Mouse (Mus musculus): Measurements from ENCODE around the gene Lman2. TPM values are rescaled to one million over a fixed set of nuclear protein-coding genes. Genes with fewer than 3 reads are reported as not detected.

Gene Lman2
- polyA plus RNA-seq, 1 experiment from 2014 or later, result 106 TPM

DNA sequence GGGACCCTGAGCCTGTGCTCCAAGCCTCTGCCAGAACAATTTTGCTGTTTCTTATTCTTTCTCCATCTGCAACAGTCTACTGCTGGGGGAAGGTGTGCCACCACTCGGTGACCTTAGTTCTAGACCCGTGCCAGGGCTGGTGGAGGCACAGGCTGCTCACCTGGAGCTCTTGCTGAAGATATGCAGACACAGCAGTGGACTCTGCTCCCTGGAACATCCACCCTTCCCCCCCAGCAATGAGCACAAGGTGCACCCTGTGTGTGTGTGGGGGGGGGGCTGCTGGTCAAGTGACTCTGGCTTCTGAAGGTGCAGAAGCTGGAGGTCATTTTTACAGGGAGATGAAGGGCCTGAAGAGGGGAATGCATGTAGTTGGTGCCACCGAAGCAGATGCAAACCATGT, 28.1 kb upstream of the Lman2 start:
- H3K4me3 ChIP-seq (ENCODE audit: low read depth, low read length), result no peak overlapping the region
- H3K36me3 ChIP-seq (ENCODE audit: insufficient read depth), result no peaks in the 10 kb centered on the region
- ATAC-seq (ENCODE audit: insufficient read depth), result no peak
- no peak overlapping the region for H3K9ac ChIP-seq
- no peaks in the 10 kb centered on the region for H3K4me1 ChIP-seq (ENCODE audit: insufficient read depth)
- 70% methylated on average over 3 of the region's 3 CpGs for WGBS
- no peak overlapping the region for H3K27ac ChIP-seq (ENCODE audit: low read depth)
- no peak overlapping the region for H3K4me2 ChIP-seq
- TF ChIP-seq CTCF (IDR thresholded peaks at IDR 0.05; ENCODE audit: low read depth), result no peak
- DNase-seq, result no peak
- no peaks in the 10 kb centered on the region for H3K9me3 ChIP-seq (ENCODE audit: low read depth, low read length)
- H3K27me3 ChIP-seq (ENCODE audit: insufficient read depth, low read length), result 0 out of 2 replicates have a peak, but pooled peaks cover 2% of the 10 kb centered on the region

DNA sequence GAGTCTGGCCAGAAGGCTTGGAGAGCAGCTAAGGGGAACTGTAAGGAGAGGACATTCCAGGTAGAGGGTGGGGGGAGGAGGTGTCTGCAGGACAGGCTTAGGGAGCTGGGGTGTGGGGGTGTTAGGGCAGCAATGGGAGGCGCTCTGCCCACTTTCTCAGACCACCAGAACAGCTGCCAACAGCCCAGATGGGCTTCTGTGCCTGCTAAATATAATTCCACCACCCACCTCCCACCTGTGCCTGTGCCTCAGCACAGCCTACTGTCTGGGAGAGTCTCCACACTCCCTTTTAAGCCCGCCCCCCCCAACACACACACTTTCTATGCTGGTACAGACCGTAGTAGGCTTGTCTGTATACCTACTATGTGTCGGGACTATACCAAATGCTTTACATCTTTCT, 19.2 kb upstream of the Lman2 start:
- Histone ChIP-seq H3K9ac (no peak overlapping the region), H3K4me1 (ENCODE audit: insufficient read depth) (no peaks in the 10 kb centered on the region), H3K9me3 (ENCODE audit: low read depth, low read length) (no peaks in the 10 kb centered on the region), H3K4me3 (ENCODE audit: low read depth, low read length) (no peak overlapping the region), H3K36me3 (ENCODE audit: insufficient read depth) (no peaks in the 10 kb centered on the region), H3K4me2 (no peak overlapping the region), H3K27me3 (ENCODE audit: insufficient read depth, low read length) (peaks cover 36% of the 10 kb centered on the region), H3K27ac (ENCODE audit: low read depth) (no peak overlapping the region)
- WGBS, result 67% methylated on average over 4 of the region's 4 CpGs
- DNase-seq, result no peak
- no peak for ATAC-seq (ENCODE audit: insufficient read depth)
- no peak for TF ChIP-seq CTCF (IDR thresholded peaks at IDR 0.05; ENCODE audit: low read depth)

DNA sequence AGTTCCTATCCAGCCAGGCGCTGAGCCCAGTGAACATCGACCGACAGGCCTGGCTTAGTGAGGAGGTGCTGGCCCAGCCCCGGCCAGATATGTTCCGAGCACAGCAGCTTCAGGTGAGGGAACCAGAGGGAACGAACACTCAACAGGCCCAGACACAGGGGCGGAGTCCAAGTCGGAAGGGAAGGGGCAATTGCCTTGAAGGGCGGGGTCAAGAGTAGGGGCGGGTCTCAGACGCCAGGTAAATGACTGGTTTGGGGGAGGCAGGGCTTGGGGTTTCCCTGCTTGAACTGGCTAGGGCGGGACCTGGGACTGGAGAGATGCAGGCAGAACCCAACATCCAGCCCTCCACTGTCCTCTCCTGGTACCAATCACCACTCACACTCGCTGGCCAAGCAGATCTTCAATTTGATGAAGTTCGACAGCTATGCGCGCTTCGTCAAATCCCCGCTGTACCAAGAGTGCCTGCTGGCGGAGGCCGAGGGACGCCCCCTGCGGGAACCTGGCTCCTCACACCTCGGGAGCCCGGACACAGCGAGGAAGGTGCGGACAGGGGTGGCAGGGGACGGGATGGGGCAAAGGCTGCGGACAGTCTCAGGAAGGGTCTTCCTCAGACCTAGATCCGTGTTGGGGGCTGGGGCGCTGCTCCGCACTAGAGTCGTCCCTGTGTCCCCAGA, 16.5 kb upstream of the Lman2 start:
- Histone ChIP-seq H3K9me3 (ENCODE audit: low read depth, low read length) (no peaks in the 10 kb centered on the region), H3K36me3 (ENCODE audit: insufficient read depth) (no peaks in the 10 kb centered on the region), H3K27ac (ENCODE audit: low read depth) (no peak overlapping the region), H3K4me3 (ENCODE audit: low read depth, low read length) (no peak overlapping the region), H3K9ac (no peak overlapping the region), H3K4me1 (ENCODE audit: insufficient read depth) (no peaks in the 10 kb centered on the region), H3K4me2 (peak overlapping the region; percentile 21), H3K27me3 (ENCODE audit: insufficient read depth, low read length) (peaks cover 36% of the 10 kb centered on the region)
- DNase-seq (no peak), ATAC-seq (ENCODE audit: insufficient read depth) (no peak)
- 0 out of 2 replicates have a peak, but pooled peaks have one; percentile 28 for TF ChIP-seq CTCF (IDR thresholded peaks at IDR 0.05; ENCODE audit: low read depth)
- 5% methylated on average over 32 of the region's 32 CpGs for WGBS

DNA sequence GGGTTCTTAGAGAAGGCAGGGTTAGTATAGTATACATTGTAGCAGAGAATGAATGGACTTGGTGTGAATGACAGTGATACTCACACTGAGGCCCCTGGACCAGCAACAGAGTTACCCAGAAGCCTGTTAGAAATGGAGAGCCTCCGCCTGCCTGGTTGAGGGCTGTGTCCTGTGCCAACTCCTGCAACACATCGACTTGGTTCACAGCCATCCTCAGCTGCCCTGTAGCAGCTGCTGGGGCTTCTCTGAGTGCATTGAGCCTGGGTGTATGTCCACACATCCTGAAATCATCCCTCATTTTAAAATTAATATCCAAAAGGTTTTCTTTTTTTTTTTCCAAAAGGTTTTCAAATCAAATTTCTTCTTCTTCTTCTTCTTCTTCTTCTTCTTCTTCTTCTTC, 13.3 kb upstream of the Lman2 start:
- H3K4me3 ChIP-seq (ENCODE audit: low read depth, low read length), result no peak overlapping the region
- H3K36me3 ChIP-seq (ENCODE audit: insufficient read depth), result no peaks in the 10 kb centered on the region
- DNase-seq (no peak), ATAC-seq (ENCODE audit: insufficient read depth) (no peak)
- no peak for TF ChIP-seq CTCF (IDR thresholded peaks at IDR 0.05; ENCODE audit: low read depth)
- H3K27ac ChIP-seq (ENCODE audit: low read depth), result no peak overlapping the region
- no peak overlapping the region for H3K4me2 ChIP-seq
- H3K9ac ChIP-seq, result no peak overlapping the region
- WGBS, result 60% methylated on average over 2 of the region's 2 CpGs
- H3K9me3 ChIP-seq (ENCODE audit: low read depth, low read length), result no peaks in the 10 kb centered on the region
- peaks cover 27% of the 10 kb centered on the region for H3K27me3 ChIP-seq (ENCODE audit: insufficient read depth, low read length)
- no peaks in the 10 kb centered on the region for H3K4me1 ChIP-seq (ENCODE audit: insufficient read depth)

DNA sequence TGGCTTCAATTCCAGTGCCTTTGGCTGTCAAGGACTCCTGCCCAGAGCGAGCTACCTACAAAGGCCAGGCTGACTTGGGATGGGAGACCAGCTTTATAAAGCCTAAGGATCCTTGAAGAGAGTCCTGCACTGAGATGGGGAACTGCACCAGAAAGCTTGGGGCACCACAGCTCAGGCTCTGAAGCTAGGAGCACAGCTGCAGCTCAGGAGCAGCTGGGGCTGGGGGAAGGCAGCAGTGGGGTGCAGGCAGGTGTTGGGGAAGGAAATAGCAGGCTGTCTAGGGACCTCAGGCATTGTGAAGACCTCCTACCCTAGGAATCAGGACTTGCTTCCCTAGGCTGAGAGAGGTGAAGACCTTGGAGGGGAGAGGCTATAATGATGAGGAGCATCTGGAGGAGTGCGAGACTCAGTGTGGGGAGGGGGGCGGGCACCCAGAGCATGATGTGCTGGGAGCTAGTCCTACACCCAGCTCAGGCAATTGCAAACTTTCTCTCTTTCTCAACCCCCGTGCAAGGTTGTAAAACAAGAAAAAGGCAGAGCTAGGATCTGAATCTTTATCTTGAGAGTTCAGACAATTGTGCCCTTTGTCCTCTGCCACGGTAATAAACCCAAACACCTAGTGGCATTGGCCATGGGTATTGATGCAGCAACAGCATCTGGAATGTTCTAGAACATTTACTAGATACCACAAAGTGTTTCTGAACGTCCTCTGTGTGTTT, 11.8 kb upstream of the Lman2 start:
- no peak for TF ChIP-seq CTCF (IDR thresholded peaks at IDR 0.05; ENCODE audit: low read depth)
- no peak for ATAC-seq (ENCODE audit: insufficient read depth)
- peaks cover 15% of the 10 kb centered on the region for H3K27me3 ChIP-seq (ENCODE audit: insufficient read depth, low read length)
- no peak overlapping the region for H3K9ac ChIP-seq
- no peak for DNase-seq
- 53% methylated on average over 6 of the region's 6 CpGs for WGBS
- H3K4me3 ChIP-seq (ENCODE audit: low read depth, low read length), result no peak overlapping the region
- H3K4me2 ChIP-seq, result no peak overlapping the region
- H3K27ac ChIP-seq (ENCODE audit: low read depth), result no peak overlapping the region
- H3K9me3 ChIP-seq (ENCODE audit: low read depth, low read length), result no peaks in the 10 kb centered on the region
- no peaks in the 10 kb centered on the region for H3K4me1 ChIP-seq (ENCODE audit: insufficient read depth)
- H3K36me3 ChIP-seq (ENCODE audit: insufficient read depth), result no peaks in the 10 kb centered on the region

DNA sequence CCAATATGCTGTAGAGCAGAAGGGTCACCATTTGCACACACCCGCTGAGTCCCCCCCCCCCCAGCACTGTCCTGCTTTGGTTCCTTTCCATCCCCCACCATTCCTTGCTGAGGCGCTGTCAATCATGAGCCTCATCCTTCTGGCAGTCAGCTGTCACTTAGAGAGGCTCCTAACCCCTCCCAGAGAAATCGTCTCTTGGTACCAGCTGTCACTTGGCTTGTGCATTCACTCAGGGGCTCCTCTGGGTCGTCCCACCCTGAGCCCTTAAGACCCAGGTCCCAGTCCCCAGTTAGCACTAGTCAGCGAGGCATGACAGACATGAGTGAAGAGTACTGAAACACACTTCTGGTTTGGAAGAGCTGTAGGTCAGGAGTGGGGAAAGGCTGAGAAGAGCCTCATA, 9.2 kb upstream of the Lman2 start:
- H3K4me1 ChIP-seq (ENCODE audit: insufficient read depth), result no peaks in the 10 kb centered on the region
- no peak overlapping the region for H3K9ac ChIP-seq
- DNase-seq (no peak), ATAC-seq (ENCODE audit: insufficient read depth) (no peak)
- H3K27ac ChIP-seq (ENCODE audit: low read depth), result no peak overlapping the region
- WGBS, result 50% methylated on average over 5 of the region's 5 CpGs
- no peaks in the 10 kb centered on the region for H3K9me3 ChIP-seq (ENCODE audit: low read depth, low read length)
- H3K36me3 ChIP-seq (ENCODE audit: insufficient read depth), result no peaks in the 10 kb centered on the region
- no peak for TF ChIP-seq CTCF (IDR thresholded peaks at IDR 0.05; ENCODE audit: low read depth)
- no peak overlapping the region for H3K4me3 ChIP-seq (ENCODE audit: low read depth, low read length)
- H3K27me3 ChIP-seq (ENCODE audit: insufficient read depth, low read length), result no peaks in the 10 kb centered on the region
- no peak overlapping the region for H3K4me2 ChIP-seq

DNA sequence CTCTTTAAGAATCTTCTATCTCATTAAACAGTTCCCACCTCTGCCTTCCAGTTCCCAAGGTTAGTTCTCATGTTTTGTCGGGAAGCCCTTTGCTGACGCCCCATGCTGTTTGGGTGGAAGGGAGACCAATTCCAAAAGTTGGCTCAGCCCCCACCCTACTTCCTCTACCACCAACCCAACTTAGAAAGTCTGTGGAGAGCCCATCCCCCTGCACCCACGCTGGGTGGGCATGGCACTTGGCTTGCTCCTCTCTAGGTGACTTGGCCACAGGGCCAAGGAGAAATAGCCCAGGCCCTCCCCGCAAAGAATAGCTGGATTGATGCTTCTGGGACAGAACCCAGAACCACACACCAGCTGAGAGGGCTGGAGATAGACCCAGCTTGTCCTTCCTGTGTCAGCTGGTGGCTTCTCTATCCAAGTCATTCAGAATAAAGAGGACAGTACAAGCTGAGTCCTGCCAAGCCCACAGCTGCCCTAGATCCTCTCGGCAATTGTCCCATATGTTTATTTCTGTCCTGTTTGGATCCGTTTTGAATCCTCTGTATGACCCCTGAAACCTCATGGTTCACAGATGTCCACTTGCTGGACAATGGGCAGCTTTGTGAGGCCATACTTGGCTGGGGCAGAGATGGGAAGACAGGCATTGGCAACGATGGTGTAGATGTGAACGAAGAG, 8.6 kb upstream of the Lman2 start:
- Histone ChIP-seq H3K4me3 (ENCODE audit: low read depth, low read length) (no peak overlapping the region), H3K9ac (no peak overlapping the region), H3K27me3 (ENCODE audit: insufficient read depth, low read length) (no peaks in the 10 kb centered on the region), H3K4me1 (ENCODE audit: insufficient read depth) (no peaks in the 10 kb centered on the region), H3K9me3 (ENCODE audit: low read depth, low read length) (no peaks in the 10 kb centered on the region), H3K36me3 (ENCODE audit: insufficient read depth) (no peaks in the 10 kb centered on the region), H3K27ac (ENCODE audit: low read depth) (no peak overlapping the region), H3K4me2 (no peak overlapping the region)
- DNase-seq, result no peak
- no peak for TF ChIP-seq CTCF (IDR thresholded peaks at IDR 0.05; ENCODE audit: low read depth)
- no peak for ATAC-seq (ENCODE audit: insufficient read depth)
- 66% methylated on average over 8 of the region's 8 CpGs for WGBS

Measured in lung, embryonic 14.5 days (tissue).